Mouse (Mus musculus) myocyte (in vitro differentiated cells): Measurements from ENCODE around the gene Wnt10b.

Experiments
- MYOD1 ChIP-seq, 3 experiments: IDR thresholded peaks; one replicate each; pipeline ENCODE4 v1.6.1; 2011; ENCODE audit warnings: control low read depth in 2 of 3, low read depth in 2 of 3, mild to moderate bottlenecking in 2 of 3, moderate library complexity in 1 of 3; ENCODE audit not compliant: insufficient read length in 2 of 3, control insufficient read depth in 1 of 3
- POLR2A ChIP-seq: IDR thresholded peaks from one replicate; pipeline ENCODE4 v1.6.1; 2011; ENCODE audit warnings: low read depth, mild to moderate bottlenecking, control low read depth, moderate library complexity; ENCODE audit not compliant: insufficient read length
- USF1 ChIP-seq: IDR thresholded peaks from one replicate; pipeline ENCODE4 v1.6.1; 2011; ENCODE audit warnings: low read depth, mild to moderate bottlenecking, control low read depth, moderate library complexity

- TF ChIP-seq POLR2A (no peak), MYOD1 (IDR thresholded peaks at IDR 0.05; ENCODE audit: control insufficient read depth in 1 of 3, insufficient read length in 2 of 3, low read depth in 2 of 3) (no peak), USF1 (no peak)
Measured at GRCm38 (mm10) chr15:98771813-98772425, 6.0 kb downstream of the Wnt10b start.
